Mouse (Mus musculus) limb, embryonic 14.5 days (tissue): ENCODE data around the gene Abhd14a. TPM values are rescaled to one million over a fixed set of nuclear protein-coding genes. Genes with fewer than 3 reads are reported as not detected.

Experiments
- ATAC-seq: fragments of 200-750 bp; cut with Nextera tagmentation; 2 replicates; pipeline ENCODE4 v1.8.0; 2017; ENCODE audit warnings: low read depth, moderate number of reproducible peaks, moderate TSS enrichment; ENCODE audit not compliant: low FRiP score
- DNase-seq: peaks from one replicate; pipeline ENCODE4 v3.0.0-alpha.2; 2015; ENCODE audit warnings: low spot score
- H3K27ac ChIP-seq: fragments of 300-500 bp; sonication (generic); replicated peaks from 2 replicates; pipeline ENCODE4 v1.5.1; 2014; ENCODE audit warnings: low read depth, mild to moderate bottlenecking, low read length, moderate library complexity, mixed read lengths
- H3K27me3 ChIP-seq: fragments of 300-500 bp; sonication (generic); 2 replicates; pipeline ENCODE4 v1.6.1; 2014; ENCODE audit warnings: low read length, mixed read lengths; ENCODE audit not compliant: control insufficient read depth, insufficient read depth
- H3K36me3 ChIP-seq: fragments of 300-500 bp; sonication (generic); 2 replicates; pipeline ENCODE4 v1.6.1; 2014; ENCODE audit warnings: mild to moderate bottlenecking, low read length, moderate library complexity, mixed read lengths; ENCODE audit not compliant: control insufficient read depth, insufficient read depth
- H3K4me1 ChIP-seq: fragments of 300-500 bp; sonication (generic); 2 replicates; pipeline ENCODE4 v1.6.1; 2014; ENCODE audit warnings: antibody characterized with exemption, low read length, mixed read lengths; ENCODE audit not compliant: control insufficient read depth, insufficient read depth
- H3K4me2 ChIP-seq: fragments of 300-500 bp; sonication (generic); replicated peaks from 2 replicates; pipeline ENCODE4 v1.6.1; 2014; ENCODE audit warnings: low read depth, mild to moderate bottlenecking, low read length, moderate library complexity; ENCODE audit not compliant: severe bottlenecking
- H3K4me3 ChIP-seq: fragments of 300-500 bp; sonication (generic); replicated peaks from 2 replicates; pipeline ENCODE4 v1.5.1; 2014; ENCODE audit warnings: low read length
- H3K9ac ChIP-seq: fragments of 300-500 bp; sonication (generic); 2 replicates; pipeline ENCODE4 v1.6.1; 2014; ENCODE audit warnings: mild to moderate bottlenecking, low read depth, low read length, moderate library complexity; ENCODE audit not compliant: severe bottlenecking
- H3K9me3 ChIP-seq: fragments of 300-500 bp; sonication (generic); 2 replicates; pipeline ENCODE4 v1.6.1; 2016; ENCODE audit warnings: low read length; ENCODE audit not compliant: control insufficient read depth
- POLR2A ChIP-seq: fragments of 200-500 bp; IDR thresholded peaks from 2 replicates; pipeline ENCODE4 v1.8.0; 2012; ENCODE audit warnings: inconsistent platforms, mild to moderate bottlenecking, moderate library complexity, borderline replicate concordance; ENCODE audit not compliant: insufficient read depth, insufficient read length; ENCODE audit errors: extremely low read depth
- WGBS: fragments of 180-500 bp; shearing (Covaris S2); extraction: QIAGEN DNeasy Blood & Tissue Kit; methylation state at CpG from one replicate; pipeline ENCODE4 v1.1.7; 2014; 5-methylcytosine and 5-hydroxymethylcytosine counted together
- polyA plus RNA-seq, 2 experiments: library from polyadenylated mRNA; depleted of rRNA in 1 of 2; stranded (reverse) in 1 of 2; unstranded in 1 of 2; fragments of >200 nt; fragmentation: Nextera tagmentation in 1 of 2; extraction: Ambion mirVana in 1 of 2; gene quantifications; 2 replicates each; pipeline versions ENCODE4 v1.2.1 to v1.2.3; 2012 to 2014

Gene Abhd14a
- polyA plus RNA-seq, 2 experiments, result 69.5 to 79.9 TPM

GRCm38 (mm10) chr9:106469776-106470175 is 22.3 kb upstream of the Abhd14a start:
- no peaks in the 10 kb centered on the region for H3K27me3 ChIP-seq
- H3K9ac ChIP-seq, result no peak overlapping the region
- H3K4me1 ChIP-seq, result peaks cover 7% of the 10 kb centered on the region
- H3K4me3 ChIP-seq, result no peak overlapping the region
- WGBS, result 64% methylated on average over 9 of the region's 9 CpGs
- H3K4me2 ChIP-seq, result no peak overlapping the region
- no peaks in the 10 kb centered on the region for H3K36me3 ChIP-seq
- H3K27ac ChIP-seq, result no peak overlapping the region
- ATAC-seq (no peak), DNase-seq (no peak)
- TF ChIP-seq POLR2A, result no peak
- no peaks in the 10 kb centered on the region for H3K9me3 ChIP-seq

GRCm38 (mm10) chr9:106469317-106469716 is 21.8 kb upstream of the Abhd14a start:
- ATAC-seq (no peak), DNase-seq (no peak)
- H3K27ac ChIP-seq, result no peak overlapping the region
- TF ChIP-seq POLR2A, result no peak
- H3K9me3 ChIP-seq, result no peaks in the 10 kb centered on the region
- H3K4me3 ChIP-seq, result no peak overlapping the region
- no peak overlapping the region for H3K4me2 ChIP-seq
- H3K9ac ChIP-seq, result no peak overlapping the region
- 0 out of 2 replicates have a peak, but pooled peaks cover 2% of the 10 kb centered on the region for H3K36me3 ChIP-seq
- peaks cover 5% of the 10 kb centered on the region for H3K4me1 ChIP-seq
- WGBS, result 61% methylated on average over 6 of the region's 6 CpGs
- no peaks in the 10 kb centered on the region for H3K27me3 ChIP-seq

- H3K4me2 ChIP-seq, result no peak overlapping the region
- TF ChIP-seq POLR2A, result no peak
- WGBS, result 85% methylated on average over 7 of the region's 7 CpGs
- H3K4me3 ChIP-seq, result no peak overlapping the region
- H3K27ac ChIP-seq, result no peak overlapping the region
- no peaks in the 10 kb centered on the region for H3K9me3 ChIP-seq
- H3K4me1 ChIP-seq, result peaks cover 5% of the 10 kb centered on the region
- H3K36me3 ChIP-seq, result peaks cover 16% of the 10 kb centered on the region
- H3K27me3 ChIP-seq, result no peaks in the 10 kb centered on the region
- ATAC-seq (no peak), DNase-seq (no peak)
- no peak overlapping the region for H3K9ac ChIP-seq
Measured at GRCm38 (mm10) chr9:106467746-106468145, 20.3 kb upstream of the Abhd14a start.

GRCm38 (mm10) chr9:106466721-106467120 is 19.2 kb upstream of the Abhd14a start:
- Histone ChIP-seq H3K36me3 (peaks cover 25% of the 10 kb centered on the region), H3K4me3 (no peak overlapping the region), H3K9ac (no peak overlapping the region), H3K27ac (no peak overlapping the region), H3K4me2 (no peak overlapping the region), H3K9me3 (no peaks in the 10 kb centered on the region), H3K4me1 (peaks cover 5% of the 10 kb centered on the region), H3K27me3 (no peaks in the 10 kb centered on the region)
- 90% methylated on average over 6 of the region's 6 CpGs for WGBS
- ATAC-seq (no peak), DNase-seq (no peak)
- TF ChIP-seq POLR2A, result no peak

- Histone ChIP-seq H3K36me3 (peaks cover 33% of the 10 kb centered on the region), H3K9ac (peak within 1 kb of the TSS; percentile 76), H3K4me1 (peaks cover 5% of the 10 kb centered on the region), H3K9me3 (no peaks in the 10 kb centered on the region), H3K4me2 (peak within 1 kb of the TSS; percentile 99), H3K27ac (0 out of 2 replicates have a peak within 1 kb of the TSS, but pooled peaks have one; percentile 3), H3K27me3 (no peaks in the 10 kb centered on the region), H3K4me3 (peak within 1 kb of the TSS; percentile 58)
- TF ChIP-seq POLR2A, result no peak
- 25% methylated on average over 25 of the region's 26 CpGs for WGBS
- ATAC-seq, result no peak
- DNase-seq, result no peak
Measured at GRCm38 (mm10) chr9:106465571-106466200, 18.2 kb upstream of the Abhd14a start, which contains the start of gene Gpr62. Gpr62 (minus strand) TSS chr9:106465938.
